Mouse (Mus musculus) thymus, postnatal 4 days (tissue): ENCODE data around the gene Ppm1e.
"Not testable (repeated sequence)": the region's sequence is repeated elsewhere in the genome, so short reads cannot be mapped to it uniquely, and the experiment has no call there.

Source experiments
- DNase-seq: peaks from one replicate; pipeline ENCODE4 v3.0.0; 2021

Gene Ppm1e

GRCm38 (mm10) chr11:87309329-87310074 lies 49.3 kb downstream of the Ppm1e start:
- DNase-seq: no peak

- no peak for DNase-seq
Observed at GRCm38 (mm10) chr11:87299066-87299465, 59.8 kb downstream of the Ppm1e start.

- DNase-seq: no peak
Observed at GRCm38 (mm10) chr11:87296467-87296866, 62.4 kb downstream of the Ppm1e start.

- no peak for DNase-seq
Observed at GRCm38 (mm10) chr11:87295636-87296035, 63.2 kb downstream of the Ppm1e start.

- DNase-seq: no peak
Observed at GRCm38 (mm10) chr11:87289313-87289712, 69.5 kb downstream of the Ppm1e start.

GRCm38 (mm10) chr11:87286194-87286593 lies 72.6 kb downstream of the Ppm1e start:
- DNase-seq: no peak

- no peak for DNase-seq
Observed at GRCm38 (mm10) chr11:87281907-87282475, 76.8 kb downstream of the Ppm1e start.

GRCm38 (mm10) chr11:87279461-87279860 lies 79.4 kb downstream of the Ppm1e start:
- no peak for DNase-seq

- DNase-seq: no peak
Observed at GRCm38 (mm10) chr11:87278807-87279206, 80.0 kb downstream of the Ppm1e start.

GRCm38 (mm10) chr11:87276240-87276985 lies 82.4 kb downstream of the Ppm1e start:
- peak; percentile 90 for DNase-seq

GRCm38 (mm10) chr11:87275420-87276048 lies 83.3 kb downstream of the Ppm1e start:
- no peak for DNase-seq

GRCm38 (mm10) chr11:87272725-87273124 lies 86.1 kb downstream of the Ppm1e start:
- no peak for DNase-seq

GRCm38 (mm10) chr11:87271479-87271878 lies 87.3 kb downstream of the Ppm1e start:
- DNase-seq: no peak

- DNase-seq: no peak
Observed at GRCm38 (mm10) chr11:87270958-87271357, 87.9 kb downstream of the Ppm1e start.

GRCm38 (mm10) chr11:87270446-87270845 lies 88.4 kb downstream of the Ppm1e start:
- no peak for DNase-seq

- peak; percentile 44 for DNase-seq
Observed at GRCm38 (mm10) chr11:87268803-87269202, 90.0 kb downstream of the Ppm1e start.

- DNase-seq: no peak
Observed at GRCm38 (mm10) chr11:87266246-87266645, 92.6 kb downstream of the Ppm1e start.

GRCm38 (mm10) chr11:87263946-87264345 lies 94.9 kb downstream of the Ppm1e start:
- no peak for DNase-seq

GRCm38 (mm10) chr11:87261705-87262104 lies 97.1 kb downstream of the Ppm1e start:
- DNase-seq: not testable (repeated sequence)

- DNase-seq: no peak
Observed at GRCm38 (mm10) chr11:87259792-87260191, 99.0 kb downstream of the Ppm1e start.

- no peak for DNase-seq
Observed at GRCm38 (mm10) chr11:87257282-87257681, 101.5 kb downstream of the Ppm1e start.

GRCm38 (mm10) chr11:87254149-87254548 lies 104.7 kb downstream of the Ppm1e start:
- DNase-seq: no peak

- DNase-seq: no peak
Observed at GRCm38 (mm10) chr11:87253294-87253693, 105.5 kb downstream of the Ppm1e start.
